Mouse (Mus musculus) erythroblast, embryonic 14.5 days (primary cell): ENCODE measurements at regions not wholly inside any gene's neighbourhood (a gene's known extent, or its start where the extent isn't known, plus 50 kb on each side); places are given as distances from the start of the nearest gene placed in this dataset.

ENCODE experiments used
- GATA1 ChIP-seq: IDR thresholded peaks from 2 replicates; pipeline ENCODE4 v1.6.1; 2012; ENCODE audit warnings: low read length, inconsistent platforms, mixed read lengths
- TAL1 ChIP-seq: IDR thresholded peaks from 3 replicates; pipeline ENCODE4 v1.6.1; 2012; ENCODE audit warnings: low read length, inconsistent platforms, mixed read lengths

DNA sequence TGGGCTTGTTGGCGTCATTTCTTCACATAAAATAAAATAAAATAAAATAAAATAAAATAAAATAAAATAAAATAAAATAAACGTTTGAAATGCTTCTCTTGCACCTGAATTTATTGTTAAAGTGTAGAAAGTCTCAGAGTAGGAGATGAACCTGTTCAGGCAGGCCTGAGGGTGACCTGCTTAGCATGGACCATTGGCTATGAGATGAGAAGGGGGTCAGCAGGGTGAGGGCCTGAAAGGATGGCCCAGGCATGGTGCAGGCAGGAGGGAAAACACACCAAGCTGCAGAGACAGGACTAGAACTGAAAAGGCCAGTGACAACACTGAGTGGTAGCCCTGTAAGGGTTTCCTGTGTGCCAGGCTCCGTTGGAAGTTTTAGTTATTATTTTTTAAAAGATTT, 67.3 kb downstream of the Gpr6 start:
- TF ChIP-seq GATA1 (no peak), TAL1 (no peak)
